Mouse (Mus musculus): ENCODE data around the gene Tulp3. TPM values are rescaled to one million over a fixed set of nuclear protein-coding genes. Genes with fewer than 3 reads are reported as not detected.
A peak's percentile ranks its signal among the peaks of the same experiment; 100 is the strongest.

The Tulp3 gene
- total and polyA plus RNA-seq, 3 experiments, result 5.3 to 19.2 TPM; not detected in 1

GRCm38 (mm10) chr6:128385026-128385425 lies 29.4 kb upstream of the Tulp3 start:
- H3K27ac ChIP-seq (ENCODE audit: control insufficient read depth, low read depth, low read length), result no peak overlapping the region
- H3K4me3 ChIP-seq (ENCODE audit: control insufficient read depth in 1 of 2, insufficient read depth in 1 of 2, low read depth in 2 of 2, low read length in 2 of 2), result no peak overlapping the region
- H3K9me3 ChIP-seq (replicated peaks; ENCODE audit: insufficient read depth, low read length), result no peaks in the 10 kb centered on the region

GRCm38 (mm10) chr6:128383752-128384151 lies 28.1 kb upstream of the Tulp3 start:
- H3K36me3 ChIP-seq (ENCODE audit: control insufficient read depth in 1 of 2, insufficient read depth in 2 of 2, low read length in 2 of 2), result no peaks in the 10 kb centered on the region
- H3K9ac ChIP-seq (ENCODE audit: control insufficient read depth, low read depth, low read length, poor library complexity, severe bottlenecking), result no peak overlapping the region
- H3K4me1 ChIP-seq (ENCODE audit: control insufficient read depth in 1 of 2, insufficient read depth in 2 of 2, low read length in 2 of 2), result peaks cover 0 to 8% of the 10 kb centered on the region in 2 experiments; a peak in 1 of 4 replicates
- no peak overlapping the region for H3K4me3 ChIP-seq (ENCODE audit: control insufficient read depth in 1 of 2, insufficient read depth in 1 of 2, low read depth in 2 of 2, low read length in 2 of 2)
- peak; percentile 62 for DNase-seq (ENCODE audit: low read depth, low spot score)
- no peaks in the 10 kb centered on the region for H3K9me3 ChIP-seq (replicated peaks; ENCODE audit: insufficient read depth, low read length)
- no peak overlapping the region for H3K27ac ChIP-seq (ENCODE audit: control insufficient read depth, low read depth, low read length)
- H3K79me2 ChIP-seq (ENCODE audit: control insufficient read depth, insufficient read depth, low read length, poor library complexity), result no peaks in the 10 kb centered on the region
- no peaks in the 10 kb centered on the region for H3K27me3 ChIP-seq (ENCODE audit: control insufficient read depth in 1 of 2, insufficient read depth in 2 of 2, low read length in 2 of 2)
- no peak for TF ChIP-seq POLR2A (IDR thresholded peaks at IDR 0.05; ENCODE audit: control insufficient read depth in 1 of 2, insufficient read depth in 1 of 2, low read depth in 1 of 2, low read length in 2 of 2, poor library complexity in 1 of 2)
- no peak for TF ChIP-seq ELF1 (IDR thresholded peaks at IDR 0.05; ENCODE audit: low read depth, low read length)
- no peak for TF ChIP-seq GABPA (IDR thresholded peaks at IDR 0.05; ENCODE audit: low read depth, low read length)
- TF ChIP-seq SIN3A (IDR thresholded peaks at IDR 0.05; ENCODE audit: low read length), result no peak
- no peak for TF ChIP-seq RAD21 (IDR thresholded peaks at IDR 0.05; ENCODE audit: low read depth, low read length)
- TF ChIP-seq ZKSCAN1 (IDR thresholded peaks at IDR 0.05; ENCODE audit: low read depth, low read length), result no peak
- no peak for TF ChIP-seq EP300 (IDR thresholded peaks at IDR 0.05; ENCODE audit: low read depth in 1 of 2, low read length in 2 of 2)
- no peak for TF ChIP-seq MYB (IDR thresholded peaks at IDR 0.05; ENCODE audit: low read depth, low read length)
- TF ChIP-seq SMC3 (IDR thresholded peaks at IDR 0.05; ENCODE audit: low read depth, low read length), result no peak
- TF ChIP-seq ZNF384 (IDR thresholded peaks at IDR 0.05; ENCODE audit: low read depth, low read length), result no peak

More at GRCm38 (mm10) chr6:128385026-128385425, 29.4 kb upstream of the Tulp3 start:
- no peak overlapping the region for H3K9ac ChIP-seq (ENCODE audit: control insufficient read depth, low read depth, low read length, poor library complexity, severe bottlenecking)
- DNase-seq (ENCODE audit: low read depth, low spot score), result no peak
- TF ChIP-seq SIN3A (IDR thresholded peaks at IDR 0.05; ENCODE audit: low read length) (no peak), TBP (IDR thresholded peaks at IDR 0.05; ENCODE audit: low read depth, low read length) (no peak), POLR2A (IDR thresholded peaks at IDR 0.05; ENCODE audit: control insufficient read depth in 1 of 2, insufficient read depth in 1 of 2, low read depth in 1 of 2, low read length in 2 of 2, poor library complexity in 1 of 2) (no peak), KAT2A (conservative IDR thresholded peaks at IDR 0.05; ENCODE audit: low read depth, low read length) (no peak), NELFE (IDR thresholded peaks at IDR 0.05; ENCODE audit: low read depth, low read length) (no peak), CTCF (IDR thresholded peaks at IDR 0.05 in 2 of 3, conservative IDR thresholded peaks at IDR 0.05 in 1 of 3; ENCODE audit: control insufficient read depth in 1 of 3, insufficient read depth in 1 of 3, low read depth in 2 of 3, low read length in 3 of 3, poor library complexity in 1 of 3, severe bottlenecking in 1 of 3) (no peak), TAL1 (IDR thresholded peaks at IDR 0.05; ENCODE audit: low read length) (no peak), UBTF (IDR thresholded peaks at IDR 0.05; ENCODE audit: borderline replicate concordance, insufficient read depth, low read depth, low read length) (no peak), ETS1 (IDR thresholded peaks at IDR 0.05; ENCODE audit: low read depth, low read length) (no peak), GATA1 (IDR thresholded peaks at IDR 0.05; ENCODE audit: low read depth, low read length) (no peak), USF1 (IDR thresholded peaks at IDR 0.05; ENCODE audit: low read depth, low read length) (no peak), RCOR1 (IDR thresholded peaks at IDR 0.05; ENCODE audit: low read depth, low read length) (no peak), ZNF384 (IDR thresholded peaks at IDR 0.05; ENCODE audit: low read depth, low read length) (no peak), MAX (IDR thresholded peaks at IDR 0.05; ENCODE audit: low read length) (no peak), TCF12 (IDR thresholded peaks at IDR 0.05; ENCODE audit: low read depth, low read length) (no peak), POLR2AphosphoS5 (IDR thresholded peaks at IDR 0.05; ENCODE audit: borderline replicate concordance, low read depth, low read length) (no peak), JUND (IDR thresholded peaks at IDR 0.05; ENCODE audit: low read depth, low read length) (no peak), ZKSCAN1 (IDR thresholded peaks at IDR 0.05; ENCODE audit: low read depth, low read length) (no peak), CHD2 (IDR thresholded peaks at IDR 0.05; ENCODE audit: low read length) (no peak)
- H3K36me3 ChIP-seq (ENCODE audit: control insufficient read depth in 1 of 2, insufficient read depth in 2 of 2, low read length in 2 of 2), result no peaks in the 10 kb centered on the region
- H3K79me2 ChIP-seq (ENCODE audit: control insufficient read depth, insufficient read depth, low read length, poor library complexity), result no peaks in the 10 kb centered on the region
- peaks cover 0 to 5% of the 10 kb centered on the region in 2 experiments; a peak in 1 of 4 replicates for H3K4me1 ChIP-seq (ENCODE audit: control insufficient read depth in 1 of 2, insufficient read depth in 2 of 2, low read length in 2 of 2)
- no peaks in the 10 kb centered on the region for H3K27me3 ChIP-seq (ENCODE audit: control insufficient read depth in 1 of 2, insufficient read depth in 2 of 2, low read length in 2 of 2)

Data from MEL (cell line).